Mouse (Mus musculus) myocyte (in vitro differentiated cells): ENCODE measurements around the gene Prpf18.

Experiments used
- CEBPB ChIP-seq: IDR thresholded peaks from 2 replicates; pipeline ENCODE4 v1.6.1; 2011; ENCODE audit warnings: mild to moderate bottlenecking, moderate library complexity; ENCODE audit not compliant: poor library complexity, insufficient read depth, severe bottlenecking
- MYOG ChIP-seq, 3 experiments: IDR thresholded peaks; one replicate each; pipeline ENCODE4 v1.6.1; 2011; ENCODE audit warnings: control low read depth in 2 of 3, low read depth in 2 of 3, mild to moderate bottlenecking in 2 of 3; ENCODE audit not compliant: insufficient read length in 2 of 3, control insufficient read depth in 1 of 3, insufficient read depth in 1 of 3
- POLR2A ChIP-seq: IDR thresholded peaks from one replicate; pipeline ENCODE4 v1.6.1; 2011; ENCODE audit warnings: low read depth, mild to moderate bottlenecking, control low read depth, moderate library complexity; ENCODE audit not compliant: insufficient read length
- POLR2AphosphoS2 ChIP-seq: IDR thresholded peaks from one replicate; pipeline ENCODE4 v1.6.1; 2011; ENCODE audit warnings: low read depth, control low read depth; ENCODE audit not compliant: insufficient read length
- USF1 ChIP-seq: IDR thresholded peaks from one replicate; pipeline ENCODE4 v1.6.1; 2011; ENCODE audit warnings: low read depth, mild to moderate bottlenecking, control low read depth, moderate library complexity

GRCm38 (mm10) chr2:4638189-4638588, 13.7 kb downstream of the Prpf18 start:
- TF ChIP-seq POLR2AphosphoS2 (no peak), MYOG (IDR thresholded peaks at IDR 0.05; ENCODE audit: control insufficient read depth in 1 of 3, insufficient read depth in 1 of 3, insufficient read length in 2 of 3, low read depth in 2 of 3) (no peak), POLR2A (no peak), CEBPB (no peak), USF1 (no peak)
